Mouse (Mus musculus): ENCODE measurements at regions not wholly inside any gene's neighbourhood (a gene's known extent, or its start where the extent isn't known, plus 50 kb on each side); places are given as distances from the start of the nearest gene placed in this dataset.

DNA sequence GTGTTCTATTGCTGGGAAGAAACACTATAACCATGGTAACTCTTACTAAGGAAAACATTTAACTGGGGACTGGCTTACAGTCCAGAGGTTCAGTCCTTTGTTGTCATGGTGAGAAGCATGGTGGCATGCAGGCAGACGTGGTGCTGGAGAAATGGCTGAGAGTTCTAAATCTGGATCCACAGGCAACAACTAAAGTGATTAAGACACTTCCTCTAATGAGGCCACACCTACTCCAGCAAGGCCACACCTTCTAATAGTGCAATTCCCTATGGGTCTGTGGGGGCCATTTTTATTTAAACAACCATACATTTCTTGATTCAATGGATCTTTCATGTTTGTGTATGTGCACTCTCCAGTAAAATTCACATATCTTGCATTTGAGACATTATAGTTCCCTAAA, 151.4 kb upstream of the Ankrd55 start:
- DNase-seq, result no peak

DNA sequence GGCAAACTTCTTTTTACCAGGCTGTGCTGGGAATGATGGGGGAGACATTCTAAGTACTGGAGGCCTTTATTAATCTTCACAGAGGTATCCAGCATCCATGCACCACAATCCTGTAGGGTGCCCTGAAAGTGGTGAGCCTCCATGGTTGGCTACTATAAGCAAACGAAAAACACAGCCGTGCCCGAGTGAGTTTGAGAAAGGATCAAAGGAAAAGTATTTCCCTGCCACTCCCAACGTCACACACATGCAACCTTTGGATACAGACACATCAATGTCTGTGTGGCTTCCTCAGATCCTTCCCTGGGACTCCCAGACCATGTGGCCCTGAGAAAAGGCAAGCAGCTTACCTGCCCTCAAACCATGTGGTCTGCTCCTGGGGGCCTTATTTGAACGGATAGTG, 147.4 kb upstream of the Ankrd55 start:
- DNase-seq, result no peak

DNA sequence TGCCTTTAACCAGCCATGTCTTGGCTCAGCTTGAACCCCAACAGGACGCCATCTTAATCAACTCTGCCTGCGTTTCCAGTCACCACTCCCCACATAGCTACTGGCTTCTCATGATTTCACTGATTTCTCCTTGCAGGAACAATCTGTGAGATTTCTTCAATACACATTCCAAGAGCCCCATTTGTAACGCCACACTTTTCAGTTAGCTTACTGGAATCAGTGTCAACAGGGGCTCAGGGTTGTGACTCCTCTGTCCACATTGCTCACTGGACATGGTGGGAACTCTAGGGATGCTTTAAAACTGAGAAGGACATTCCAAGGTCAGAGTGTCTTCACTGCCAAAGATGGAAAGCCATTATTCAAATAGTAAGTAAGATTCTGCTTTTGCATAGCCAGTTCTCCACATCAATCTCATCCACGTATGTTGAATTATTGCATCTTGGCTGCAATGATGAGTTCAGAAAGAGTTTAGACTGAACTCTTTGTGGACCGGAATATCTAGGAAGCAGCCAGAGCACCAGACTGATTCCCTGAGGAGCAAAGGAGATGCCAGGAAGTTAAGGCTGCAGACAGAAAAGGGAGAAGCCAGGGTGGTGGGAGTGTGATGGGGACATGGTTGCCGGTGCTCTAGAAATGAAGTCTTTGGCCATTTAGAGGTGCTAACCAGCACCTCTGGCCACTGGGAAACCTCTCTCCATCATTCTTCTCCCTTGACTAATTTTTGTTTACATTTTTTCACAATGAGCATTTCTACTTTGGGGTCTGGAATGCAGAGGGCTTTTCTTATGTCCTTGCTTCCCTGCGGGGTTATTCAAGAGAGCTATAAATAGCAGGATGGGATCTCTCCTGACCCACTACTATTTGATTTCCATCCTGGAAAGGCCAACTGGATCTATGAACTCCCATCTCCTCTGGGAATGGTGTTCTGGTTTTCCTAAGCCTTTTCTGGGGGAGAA, 143.6 kb upstream of the Ankrd55 start:
- no peak for DNase-seq

GRCm38 (mm10) chr13:112152614-112153550, 135.4 kb upstream of the Ankrd55 start:
- DNase-seq, result peak; percentile 69

DNA sequence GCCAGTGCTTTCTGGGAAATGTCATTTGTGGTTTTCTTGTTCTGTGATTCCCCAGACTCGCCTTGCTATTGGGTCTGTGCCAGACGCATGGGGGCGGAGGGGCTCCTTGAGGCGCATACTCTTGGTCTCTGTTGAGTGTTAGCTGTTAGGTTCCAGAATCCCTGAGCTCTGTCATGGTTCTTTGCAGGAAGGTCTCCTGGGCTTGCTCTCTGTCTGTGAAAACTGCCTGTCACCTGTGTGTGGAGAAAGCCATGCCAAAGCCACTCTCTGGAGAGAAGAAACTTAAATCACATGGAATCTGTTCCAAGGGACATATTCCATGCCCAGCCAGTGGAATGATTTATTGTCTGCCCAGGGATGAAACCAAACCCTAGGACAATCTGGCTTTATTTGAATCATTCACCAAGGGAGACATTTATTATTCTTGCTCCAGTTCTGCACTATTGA, 134.5 kb upstream of the Ankrd55 start:
- peak; percentile 33 for DNase-seq

DNA sequence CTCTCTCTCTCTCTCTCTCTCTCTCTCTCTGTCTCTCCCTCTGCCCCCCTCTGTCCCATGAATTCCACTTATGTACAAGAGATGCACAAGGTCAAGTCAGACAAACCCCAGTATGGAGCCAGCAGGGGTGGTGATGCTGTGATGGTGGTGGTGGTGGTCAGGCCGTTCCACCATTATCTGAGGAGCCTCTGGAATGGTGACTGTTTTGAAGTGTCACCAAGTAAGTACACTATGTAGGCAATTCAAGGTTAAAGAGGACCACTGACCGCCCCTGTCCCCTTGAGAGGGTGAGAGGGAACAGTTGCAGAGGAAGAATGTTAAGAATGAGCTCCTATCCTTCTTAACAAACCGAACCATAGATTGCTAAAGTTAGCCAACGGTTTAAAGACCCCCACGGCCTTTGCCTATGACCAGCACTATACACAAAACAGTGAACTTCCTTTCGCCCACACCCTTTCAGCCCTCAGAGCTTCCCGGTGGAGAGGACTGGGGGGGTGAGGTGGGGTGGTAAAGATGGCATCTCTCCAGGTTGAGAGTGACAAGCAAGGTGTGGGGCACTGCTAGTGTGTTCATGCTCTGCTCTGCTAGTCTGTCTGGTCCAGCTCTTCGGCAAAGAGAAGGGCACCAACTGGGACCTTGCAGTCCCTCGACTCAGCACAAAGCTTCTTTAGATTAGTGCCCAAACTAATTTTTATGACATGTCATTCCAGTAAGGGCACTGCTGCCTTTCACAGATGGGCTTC, 128.7 kb upstream of the Ankrd55 start:
- DNase-seq, result no peak

DNA sequence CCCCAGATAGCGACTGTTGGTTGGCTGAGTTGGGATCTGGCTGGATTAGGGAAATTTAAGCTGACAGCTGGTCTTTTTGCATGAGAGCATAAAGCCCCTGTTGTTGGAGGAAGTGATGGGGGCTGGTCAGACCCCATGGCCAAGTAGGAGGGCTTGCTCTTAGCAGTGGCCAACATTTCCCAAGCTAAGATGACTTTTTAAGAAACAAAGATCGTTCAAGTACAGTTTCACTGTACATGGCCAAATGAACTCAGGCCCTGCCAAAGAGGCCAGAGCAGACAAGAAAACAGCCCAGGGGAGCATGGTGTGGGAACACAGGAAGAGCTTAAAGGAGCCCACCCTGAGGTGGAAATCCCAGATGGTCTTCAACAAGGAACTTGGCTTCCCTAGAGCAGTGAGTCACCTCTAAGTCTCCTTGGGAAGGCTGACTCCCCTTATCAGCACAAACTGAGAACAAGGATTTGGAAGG, 128.0 kb upstream of the Ankrd55 start:
- DNase-seq, result no peak

DNA sequence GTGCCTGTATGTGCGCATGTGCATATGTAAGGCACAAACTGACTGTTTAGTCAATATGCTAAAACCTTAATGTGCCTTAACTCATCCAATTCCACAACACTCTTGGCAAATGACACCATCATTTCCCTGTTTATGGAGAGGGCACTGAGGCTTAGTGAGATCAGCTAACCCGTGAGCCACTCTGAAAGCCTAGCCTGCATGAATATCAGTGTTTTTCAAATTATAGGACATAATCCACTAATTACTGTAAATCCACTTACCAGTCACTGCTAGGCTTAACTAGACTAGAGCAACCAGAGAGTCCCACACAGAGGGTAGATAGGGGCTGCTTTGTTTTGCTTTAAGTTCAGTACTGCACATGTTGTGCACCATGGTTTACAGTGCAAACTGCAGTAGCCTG, 127.5 kb upstream of the Ankrd55 start:
- DNase-seq, result no peak

- no peak for DNase-seq
These were observed 126.4 kb upstream of the Ankrd55 start for GRCm38 (mm10) chr13:112161886-112162285.

- no peak for DNase-seq
These were observed 122.3 kb upstream of the Ankrd55 start for GRCm38 (mm10) chr13:112165921-112166320.

GRCm38 (mm10) chr13:112166338-112166802, 121.9 kb upstream of the Ankrd55 start:
- DNase-seq, result peak; percentile 30

DNA sequence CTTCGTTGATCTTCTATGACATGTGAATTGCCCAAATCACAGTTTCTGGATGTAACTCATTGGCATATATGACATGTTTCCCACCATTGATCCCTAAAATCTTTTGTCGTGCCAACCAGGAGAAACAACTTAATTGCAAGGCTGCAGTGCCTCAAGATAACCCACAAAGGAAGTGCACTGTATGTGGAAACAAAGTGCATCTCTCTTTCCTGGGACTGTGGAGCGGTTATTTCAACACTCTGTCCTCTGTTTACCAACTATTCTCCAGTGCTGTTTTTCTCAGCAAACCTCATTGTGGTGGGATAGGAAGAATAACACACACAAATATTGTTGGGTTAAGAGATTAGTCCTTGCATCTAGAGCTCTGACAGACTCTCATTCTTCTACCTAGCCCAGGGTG, 119.8 kb upstream of the Ankrd55 start:
- DNase-seq, result no peak

- no peak for DNase-seq
These were observed 117.4 kb upstream of the Ankrd55 start for GRCm38 (mm10) chr13:112170872-112171271.

- DNase-seq, result no peak
These were observed 116.1 kb upstream of the Ankrd55 start for GRCm38 (mm10) chr13:112171940-112172715.

- no peak for DNase-seq
These were observed 114.3 kb upstream of the Ankrd55 start for GRCm38 (mm10) chr13:112173973-112174372.

DNA sequence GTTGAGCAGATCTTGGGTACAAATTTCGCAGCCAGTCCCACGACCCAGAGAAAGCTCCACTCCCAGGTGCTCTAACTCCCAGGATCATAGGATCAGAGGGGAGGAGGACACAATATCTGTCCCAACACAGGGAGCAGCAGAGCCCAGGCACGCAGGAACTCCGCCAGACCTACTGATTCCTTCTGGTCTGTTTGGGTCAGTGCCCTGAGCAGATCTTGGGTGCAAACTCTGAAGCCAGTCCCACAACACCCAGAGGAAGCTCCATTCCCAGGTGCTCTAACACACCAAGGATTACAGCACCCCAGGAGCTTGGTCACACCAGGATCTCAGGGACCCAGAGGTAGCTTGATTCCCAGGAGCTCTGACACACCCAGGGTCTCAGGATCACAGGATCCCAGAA, 110.2 kb upstream of the Ankrd55 start:
- no peak for DNase-seq

GRCm38 (mm10) chr13:112183996-112184395, 104.3 kb upstream of the Ankrd55 start:
- DNase-seq, result no peak

- DNase-seq, result peak; percentile 46
These were observed 103.1 kb upstream of the Ankrd55 start for GRCm38 (mm10) chr13:112185116-112185515.

DNA sequence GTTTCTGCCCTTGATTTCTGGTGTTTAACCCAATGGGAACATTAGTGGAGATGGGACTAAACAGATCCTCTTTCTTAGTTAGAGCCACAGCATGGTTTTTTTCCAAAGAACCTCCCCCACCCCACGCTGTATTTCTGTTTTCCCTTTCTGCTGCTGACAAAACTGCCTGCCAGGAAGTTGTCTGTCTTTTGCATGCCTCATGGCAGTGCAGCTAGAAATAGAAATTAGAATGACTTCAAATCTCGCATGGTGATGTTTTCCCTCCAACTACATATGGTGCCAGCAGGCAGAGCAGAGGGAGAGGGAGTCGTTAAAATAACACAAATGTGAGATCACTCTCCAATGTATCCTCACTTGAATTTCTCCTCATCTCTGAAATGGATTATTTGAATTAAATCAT, 101.0 kb upstream of the Ankrd55 start:
- no peak for DNase-seq

DNA sequence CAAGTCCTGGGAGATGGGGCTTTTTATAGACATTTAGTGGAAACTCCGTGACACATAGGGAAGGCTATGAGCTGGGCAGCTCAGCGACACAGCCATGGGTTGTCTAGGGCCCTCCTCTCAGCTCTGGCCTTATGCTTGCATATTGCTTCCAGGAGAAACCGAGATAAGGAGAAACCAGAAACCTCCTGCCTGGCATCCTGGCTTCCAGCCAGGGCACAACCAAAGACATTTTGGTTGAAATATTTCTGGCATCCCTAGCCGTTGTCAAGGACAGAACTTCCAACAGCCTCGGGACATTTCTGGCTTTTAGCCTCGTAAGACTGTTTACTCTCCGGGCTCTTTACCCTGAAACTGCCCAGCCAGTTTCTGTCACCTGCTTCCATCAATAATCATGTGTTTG, 99.9 kb upstream of the Ankrd55 start:
- no peak for DNase-seq

DNA sequence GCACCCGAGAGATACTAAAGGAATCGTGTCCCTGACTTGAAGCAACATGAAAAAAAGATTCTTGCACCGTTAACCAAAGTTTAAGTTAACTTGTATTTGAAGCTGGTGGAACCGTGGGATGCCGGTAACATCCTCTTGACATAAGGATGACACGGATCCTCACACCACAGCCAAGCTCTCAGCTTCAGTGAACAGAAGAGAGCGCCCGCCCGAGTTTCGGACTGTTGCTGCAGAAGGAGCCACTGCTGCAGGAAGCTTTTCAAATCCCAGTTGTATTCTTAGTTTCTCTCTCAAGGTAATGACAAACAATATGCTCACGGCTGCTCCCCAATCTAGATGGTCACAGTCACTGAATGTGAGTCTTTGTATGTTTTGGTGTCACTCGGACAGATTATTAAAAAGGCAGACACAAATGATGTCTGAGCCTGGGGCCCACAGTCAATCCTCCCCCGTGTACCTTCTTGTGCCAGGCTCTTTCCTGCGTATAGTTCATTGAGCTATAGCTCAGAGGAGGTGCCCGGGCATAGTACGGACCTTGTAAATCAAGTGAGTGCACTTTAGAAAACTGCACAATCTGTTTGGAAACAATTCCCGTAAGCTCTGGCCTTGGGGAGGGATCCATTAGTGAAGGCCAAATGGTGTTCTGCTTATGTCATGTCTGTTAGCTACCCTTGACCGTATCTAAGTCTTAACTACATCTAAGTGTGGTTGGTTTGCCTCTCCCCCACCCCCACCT, 99.3 kb upstream of the Ankrd55 start:
- DNase-seq, result no peak

Measured in embryo, embryonic 11 days (tissue).